Mouse (Mus musculus): ENCODE results near the gene Etv2.

GRCm38 (mm10) chr7:30615049-30615760 lies 20.4 kb downstream of the Etv2 start:
- TF ChIP-seq CTCF (IDR thresholded peaks at IDR 0.05; ENCODE audit: borderline replicate concordance, insufficient read depth, low read length) (no peak), POLR2A (IDR thresholded peaks at IDR 0.05; ENCODE audit: low read depth, low read length) (no peak)
